Mouse (Mus musculus) adrenal gland, postnatal 36 days (tissue): ENCODE measurements around the gene Prkcd. TPM values are rescaled to one million over a fixed set of nuclear protein-coding genes. Genes with fewer than 3 reads are reported as not detected.
"Not testable (repeated sequence)": the region's sequence is repeated elsewhere in the genome, so short reads cannot be mapped to it uniquely, and the experiment has no call there.

Experiments
- DNase-seq, 2 experiments: peaks; one replicate each; pipeline ENCODE4 v3.0.0; 2021; ENCODE audit warnings: mixed read lengths in 1 of 2
- total RNA-seq, 2 experiments: library from RNA; stranded (reverse); gene quantifications; 2 replicates each; pipeline ENCODE4 v1.2.3; 2021

Prkcd gene
- total RNA-seq, 2 experiments from 2014 or later = 101 to 162 TPM

- no peak for DNase-seq
These were observed 18.3 kb downstream of the Prkcd start for GRCm38 (mm10) chr14:30607696-30608095.

GRCm38 (mm10) chr14:30606817-30607216 is 19.2 kb downstream of the Prkcd start:
- no peak for DNase-seq

- no peak for DNase-seq
These were observed 28.9 kb downstream of the Prkcd start for GRCm38 (mm10) chr14:30597142-30597541.

- DNase-seq = no peak
These were observed 29.6 kb downstream of the Prkcd start for GRCm38 (mm10) chr14:30596407-30596806.

- DNase-seq = peak; percentile 80 to 89
These were observed 30.3 kb downstream of the Prkcd start for GRCm38 (mm10) chr14:30595576-30596313.

GRCm38 (mm10) chr14:30594092-30594695 is 31.8 kb downstream of the Prkcd start:
- DNase-seq = peak; percentile 42 to 72

GRCm38 (mm10) chr14:30593279-30594091 is 32.5 kb downstream of the Prkcd start:
- DNase-seq = peak; percentile 76 to 82

- DNase-seq = peak; percentile 91 to 93
These were observed 34.6 kb downstream of the Prkcd start for GRCm38 (mm10) chr14:30591417-30591816.

GRCm38 (mm10) chr14:30590918-30591317 is 35.1 kb downstream of the Prkcd start:
- peak; percentile 36 to 41 for DNase-seq

- no peak for DNase-seq
These were observed 35.9 kb downstream of the Prkcd start for GRCm38 (mm10) chr14:30590041-30590645.

- no peak for DNase-seq
These were observed 39.1 kb downstream of the Prkcd start for GRCm38 (mm10) chr14:30586780-30587461.

- no peak for DNase-seq
These were observed 40.7 kb downstream of the Prkcd start for GRCm38 (mm10) chr14:30585323-30585722.

- no peak for DNase-seq
These were observed 41.3 kb downstream of the Prkcd start for GRCm38 (mm10) chr14:30584497-30585251.

- no peak for DNase-seq
These were observed 41.9 kb downstream of the Prkcd start for GRCm38 (mm10) chr14:30584077-30584476.

- DNase-seq = no peak
These were observed 44.8 kb downstream of the Prkcd start for GRCm38 (mm10) chr14:30581238-30581637.

GRCm38 (mm10) chr14:30579882-30580281 is 46.1 kb downstream of the Prkcd start:
- DNase-seq = no peak

GRCm38 (mm10) chr14:30579180-30579579 is 46.8 kb downstream of the Prkcd start:
- DNase-seq = no peak

- not testable (repeated sequence) for DNase-seq
These were observed 48.5 kb downstream of the Prkcd start for GRCm38 (mm10) chr14:30577303-30578062.

- DNase-seq = no peak
These were observed 49.8 kb downstream of the Prkcd start for GRCm38 (mm10) chr14:30576260-30576659.

GRCm38 (mm10) chr14:30575791-30576190 is 50.2 kb downstream of the Prkcd start:
- no peak for DNase-seq
